Mouse (Mus musculus) inflammation-experienced regulatory T-cells, adult 6 months (primary cell): ENCODE results near the gene Erc2. TPM values are rescaled to one million over a fixed set of nuclear protein-coding genes. Genes with fewer than 3 reads are reported as not detected.

Experiments
- ATAC-seq: one replicate; pipeline ENCODE4 v1.8.0; 2017
- polyA plus RNA-seq, 3 experiments: library from polyadenylated mRNA; unstranded; fragments of 100-300 nt; shearing (Covaris generic); gene quantifications; one replicate each; pipeline ENCODE4 v1.2.1; 2017

The Erc2 gene
- polyA plus RNA-seq, 3 experiments from 2014 or later = 0.27 TPM; not detected in 2

GRCm38 (mm10) chr14:27778503-27778902, 156.3 kb downstream of the Erc2 start:
- no peak for ATAC-seq

GRCm38 (mm10) chr14:27778982-27779701, 156.9 kb downstream of the Erc2 start:
- ATAC-seq = no peak

DNA sequence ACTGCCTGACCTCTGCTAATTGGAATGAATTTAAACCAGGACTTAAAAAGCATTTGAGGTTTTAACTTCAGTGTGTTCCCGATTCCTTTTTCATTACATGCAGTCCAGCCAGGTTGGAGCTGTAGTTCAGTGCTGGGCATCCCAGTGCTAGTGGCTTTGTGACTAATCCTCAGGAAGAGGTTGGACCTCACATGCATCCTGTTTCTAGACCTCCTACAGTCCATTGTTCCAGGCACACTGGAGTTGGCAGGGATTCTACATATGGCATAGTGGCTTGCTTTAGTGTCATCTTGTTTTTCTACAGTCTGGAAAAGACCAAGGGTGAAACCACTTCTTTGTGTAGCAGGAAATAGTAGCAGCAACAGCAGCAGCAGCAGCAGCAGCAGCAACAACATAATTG, 159.0 kb downstream of the Erc2 start:
- no peak for ATAC-seq

GRCm38 (mm10) chr14:27784826-27785225, 162.6 kb downstream of the Erc2 start:
- no peak for ATAC-seq

GRCm38 (mm10) chr14:27785562-27785961, 163.3 kb downstream of the Erc2 start:
- ATAC-seq = no peak

- ATAC-seq = no peak
Measured at GRCm38 (mm10) chr14:27789066-27789898, 167.1 kb downstream of the Erc2 start.

- no peak for ATAC-seq
Measured at GRCm38 (mm10) chr14:27798184-27798934, 176.1 kb downstream of the Erc2 start.

DNA sequence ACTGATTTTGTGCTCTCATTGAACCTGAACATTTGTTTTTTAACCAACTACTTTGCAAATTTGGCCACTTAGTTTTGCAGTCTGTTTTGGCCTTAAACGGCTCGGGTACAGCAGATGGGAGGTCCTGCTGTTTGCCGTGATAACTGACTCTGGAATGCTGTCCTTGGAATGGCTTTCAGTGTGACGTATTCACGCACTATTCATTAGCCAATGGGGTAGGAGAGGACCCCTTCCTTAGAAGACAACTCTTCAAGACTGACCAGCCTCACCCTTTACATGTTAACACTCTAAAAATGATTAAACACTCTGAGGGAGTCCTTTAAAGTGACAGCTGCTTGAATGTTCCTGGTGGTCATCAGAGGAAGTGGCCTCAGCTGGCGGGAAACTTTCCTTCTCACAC, 178.5 kb downstream of the Erc2 start:
- ATAC-seq = no peak

- ATAC-seq = no peak
Measured at GRCm38 (mm10) chr14:27803961-27804360, 181.7 kb downstream of the Erc2 start.

GRCm38 (mm10) chr14:27805064-27805463, 182.8 kb downstream of the Erc2 start:
- ATAC-seq = no peak

DNA sequence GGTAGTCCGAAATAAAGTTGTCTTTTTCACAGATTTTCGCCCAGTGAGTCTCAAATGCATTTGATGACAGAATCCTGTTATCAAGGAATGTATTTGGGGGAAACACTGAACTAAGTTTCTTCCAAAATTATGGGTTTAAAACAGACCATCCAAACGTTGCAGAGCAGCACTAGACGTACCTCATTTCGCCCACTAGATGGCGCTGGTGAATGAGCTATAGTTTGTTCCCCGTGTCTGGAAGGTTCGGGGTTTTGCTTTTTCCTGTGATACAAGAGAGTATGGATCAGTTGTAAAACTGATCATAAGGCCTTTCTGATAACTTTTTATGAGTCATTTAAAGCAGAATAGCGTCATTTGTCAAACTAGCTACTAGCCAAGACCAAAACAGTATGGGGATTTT, 185.9 kb downstream of the Erc2 start:
- ATAC-seq = no peak

- ATAC-seq = no peak
Measured at GRCm38 (mm10) chr14:27808523-27809114, 186.4 kb downstream of the Erc2 start.

DNA sequence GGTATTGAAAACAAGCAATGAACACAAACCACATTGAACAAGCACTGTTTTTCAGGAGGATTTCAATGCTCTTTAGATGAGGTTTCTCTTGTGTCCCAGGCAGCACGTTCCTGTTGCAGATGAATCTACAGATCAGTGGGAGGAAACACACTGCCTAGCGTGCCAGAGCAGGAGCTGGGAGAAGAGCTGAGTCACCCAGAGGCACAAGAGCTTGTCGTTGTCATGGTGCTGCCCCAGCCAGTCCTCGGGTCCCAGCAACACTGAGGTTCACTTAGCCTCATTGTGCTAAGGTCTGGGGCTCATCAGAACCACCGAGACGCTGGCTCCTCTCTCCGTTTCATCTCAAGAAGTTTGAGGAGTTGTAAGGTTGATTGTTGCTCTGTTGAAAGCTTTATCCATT, 188.6 kb downstream of the Erc2 start:
- no peak for ATAC-seq

- no peak for ATAC-seq
Measured at GRCm38 (mm10) chr14:27811649-27812048, 189.4 kb downstream of the Erc2 start.

DNA sequence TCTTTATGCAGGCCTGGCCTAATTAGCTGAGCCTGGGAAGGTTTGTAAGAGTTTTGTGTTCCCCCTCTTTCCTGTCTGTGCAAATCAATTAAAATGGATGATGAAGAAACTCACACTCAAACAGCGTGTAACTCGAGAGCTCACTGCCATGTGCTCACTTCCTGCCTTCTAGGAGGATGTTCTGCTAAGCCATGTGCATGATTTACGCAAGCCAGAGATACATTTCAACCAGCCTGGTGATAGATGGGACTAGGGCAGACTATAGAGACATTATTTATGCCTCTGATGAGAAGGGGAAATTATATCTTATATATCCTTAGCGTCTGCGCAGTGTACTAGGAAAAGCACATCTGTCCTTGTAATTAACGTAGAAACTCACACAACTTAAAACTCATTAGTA, 193.5 kb downstream of the Erc2 start:
- no peak for ATAC-seq

GRCm38 (mm10) chr14:27818986-27819385, 196.8 kb downstream of the Erc2 start:
- ATAC-seq = no peak

GRCm38 (mm10) chr14:27821801-27822200, 199.6 kb downstream of the Erc2 start:
- no peak for ATAC-seq

DNA sequence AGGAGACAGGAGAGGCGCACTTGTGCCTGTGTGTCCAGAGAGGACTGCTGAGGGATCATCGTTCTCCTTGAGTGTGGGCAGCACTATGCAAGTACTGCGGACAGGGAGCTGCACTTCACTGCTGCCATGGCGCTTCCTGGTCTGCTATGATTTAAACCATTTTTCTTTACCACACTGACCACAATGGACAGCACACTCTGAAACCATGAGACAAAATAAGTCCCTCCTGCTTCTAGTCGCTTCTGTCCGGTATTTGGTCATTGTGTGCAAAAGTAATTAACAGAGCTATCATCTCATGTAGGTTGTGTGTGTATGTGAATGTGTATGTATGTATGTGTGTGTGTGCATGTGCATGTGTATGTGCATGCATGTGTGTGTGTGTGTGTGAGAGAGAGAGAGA, 200.3 kb downstream of the Erc2 start:
- ATAC-seq = no peak

- ATAC-seq = no peak
Measured at GRCm38 (mm10) chr14:27823048-27823447, 200.8 kb downstream of the Erc2 start.

DNA sequence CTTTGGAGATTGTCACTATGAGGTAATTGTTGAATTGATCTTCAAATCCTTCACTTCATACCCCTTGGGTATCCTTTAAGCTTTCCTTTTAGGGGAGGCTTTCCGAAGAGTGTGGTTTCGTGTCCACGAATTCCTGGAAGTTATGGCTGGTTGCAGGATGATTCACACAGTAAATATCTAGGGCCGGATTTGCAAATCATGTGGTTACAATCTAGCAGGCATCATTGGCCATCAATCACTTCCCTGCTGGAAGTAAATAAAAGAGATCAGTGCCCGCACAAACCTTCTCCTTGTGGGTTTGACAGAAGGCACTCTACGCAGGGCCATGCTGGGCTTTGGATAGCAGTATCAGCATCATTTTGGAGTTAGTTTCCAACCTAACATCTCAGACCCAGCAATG, 201.7 kb downstream of the Erc2 start:
- no peak for ATAC-seq

DNA sequence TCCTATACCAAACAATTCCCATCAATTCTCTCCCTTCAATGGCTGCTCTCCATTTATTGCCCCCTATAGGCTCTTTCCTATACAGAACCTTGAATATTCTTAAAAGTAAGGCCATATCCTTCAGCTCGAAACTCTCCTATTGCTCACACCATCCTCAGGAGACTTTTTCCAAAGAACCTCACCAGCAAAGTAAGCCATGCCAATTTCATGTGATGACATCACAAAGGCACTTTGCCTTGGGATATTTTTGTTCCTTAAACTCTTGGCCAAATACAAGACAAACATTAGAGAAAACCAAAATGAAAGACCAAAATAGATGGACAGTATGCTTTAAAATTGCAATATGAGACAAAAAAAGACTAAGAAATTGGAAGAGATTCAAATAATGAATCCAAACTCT, 204.6 kb downstream of the Erc2 start:
- ATAC-seq = no peak

DNA sequence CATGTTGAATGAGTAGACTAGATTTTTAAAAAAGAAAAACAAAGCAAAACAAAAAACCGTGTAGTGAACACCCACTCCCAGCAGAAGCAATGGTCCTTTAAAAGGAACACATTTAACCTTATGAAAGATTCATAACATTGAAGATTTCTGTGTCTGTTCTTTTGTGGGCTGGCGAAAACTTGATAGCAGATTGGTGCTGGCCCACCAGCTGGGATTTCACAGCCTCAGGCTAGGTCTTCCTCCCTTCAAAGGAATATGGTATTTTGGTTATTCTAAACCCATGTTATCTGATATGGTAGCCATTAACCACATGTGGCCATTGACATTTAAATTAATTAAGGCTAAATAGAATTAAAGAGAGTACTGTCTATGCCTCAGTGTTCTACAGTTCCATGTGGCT, 205.9 kb downstream of the Erc2 start:
- ATAC-seq = no peak

DNA sequence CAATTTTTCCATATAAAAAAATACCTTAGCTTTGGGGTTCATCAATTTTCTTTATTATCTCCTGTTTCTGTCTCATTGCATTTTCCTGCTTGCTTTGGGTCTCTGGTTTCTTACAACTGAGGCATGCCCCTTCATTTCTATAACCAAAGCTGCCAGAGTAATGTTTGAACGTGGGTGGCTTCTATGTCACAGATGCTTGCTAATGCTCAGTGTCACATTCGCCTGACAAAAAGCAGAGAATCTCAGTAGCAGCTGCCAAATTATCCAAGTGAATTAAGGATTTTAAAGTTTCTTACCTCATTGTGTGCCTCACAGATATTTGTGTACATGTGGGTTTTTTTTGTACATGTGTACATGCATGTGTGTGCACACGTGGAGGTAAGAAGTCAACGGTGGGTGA, 210.0 kb downstream of the Erc2 start:
- no peak for ATAC-seq
